Mouse (Mus musculus) R1 (cell line): ENCODE results near the gene Bicral.
A peak's percentile ranks its signal among the peaks of the same experiment; 100 is the strongest.

Experiments used
- DNase-seq: peaks from one replicate; pipeline ENCODE4 v3.0.0-alpha.2; 2018; ENCODE audit warnings: low read depth, low spot score

Gene Bicral

GRCm38 (mm10) chr17:46843716-46844115 lies 14.6 kb downstream of the Bicral start:
- DNase-seq = peak; percentile 45

- DNase-seq = peak; percentile 28
Observed at GRCm38 (mm10) chr17:46843022-46843421, 15.3 kb downstream of the Bicral start.

GRCm38 (mm10) chr17:46840304-46841010 lies 17.8 kb downstream of the Bicral start:
- peak; percentile 76 for DNase-seq

- no peak for DNase-seq
Observed at GRCm38 (mm10) chr17:46838396-46838920, 19.8 kb downstream of the Bicral start.

- DNase-seq = no peak
Observed at GRCm38 (mm10) chr17:46837897-46838296, 20.4 kb downstream of the Bicral start.

- no peak for DNase-seq
Observed at GRCm38 (mm10) chr17:46835093-46835715, 23.1 kb downstream of the Bicral start.

GRCm38 (mm10) chr17:46832981-46833305 lies 25.3 kb downstream of the Bicral start:
- DNase-seq = no peak

GRCm38 (mm10) chr17:46832101-46832980 lies 25.9 kb downstream of the Bicral start:
- DNase-seq = no peak

GRCm38 (mm10) chr17:46829856-46830535 lies 28.3 kb downstream of the Bicral start:
- DNase-seq = no peak

- no peak for DNase-seq
Observed at GRCm38 (mm10) chr17:46828935-46829334, 29.3 kb downstream of the Bicral start.

GRCm38 (mm10) chr17:46823091-46823490 lies 35.2 kb downstream of the Bicral start:
- peak; percentile 85 for DNase-seq

GRCm38 (mm10) chr17:46820628-46821027 lies 37.7 kb downstream of the Bicral start:
- DNase-seq = peak; percentile 70

GRCm38 (mm10) chr17:46817734-46818158 lies 40.5 kb downstream of the Bicral start:
- peak; percentile 79 for DNase-seq

GRCm38 (mm10) chr17:46816306-46816705 lies 42.0 kb downstream of the Bicral start:
- DNase-seq = peak; percentile 69

GRCm38 (mm10) chr17:46814497-46814896 lies 43.8 kb downstream of the Bicral start:
- peak; percentile 68 for DNase-seq

- peak; percentile 62 for DNase-seq
Observed at GRCm38 (mm10) chr17:46813637-46814036, 44.6 kb downstream of the Bicral start.

- peak; percentile 100 for DNase-seq
Observed at GRCm38 (mm10) chr17:46812442-46812841, 45.8 kb downstream of the Bicral start.

- DNase-seq = peak; percentile 78
Observed at GRCm38 (mm10) chr17:46810672-46811071, 47.6 kb downstream of the Bicral start.

GRCm38 (mm10) chr17:46809131-46809830 lies 49.0 kb downstream of the Bicral start:
- no peak for DNase-seq

- DNase-seq = peak; percentile 86
Observed at GRCm38 (mm10) chr17:46808376-46808775, 49.9 kb downstream of the Bicral start.

- DNase-seq = peak; percentile 65
Observed at GRCm38 (mm10) chr17:46801761-46802160, 56.5 kb downstream of the Bicral start.
